Mouse (Mus musculus): ENCODE measurements around the gene Fam171a1. TPM values are rescaled to one million over a fixed set of nuclear protein-coding genes. Genes with fewer than 3 reads are reported as not detected.

Fam171a1 gene
- polyA plus RNA-seq, 1 experiment, result 29.1 TPM

GRCm38 (mm10) chr2:3176751-3177150 lies 62.7 kb downstream of the Fam171a1 start:
- no peak for DNase-seq
- H3K4me3 ChIP-seq (replicated peaks; ENCODE audit: insufficient read depth, low read depth, low read length), result no peak overlapping the region
- no peak overlapping the region for H3K27ac ChIP-seq (ENCODE audit: insufficient read depth, low read length)
- TF ChIP-seq POLR2A (IDR thresholded peaks at IDR 0.05; ENCODE audit: borderline replicate concordance, insufficient read depth, low read length) (no peak), CTCF (IDR thresholded peaks at IDR 0.05; ENCODE audit: borderline replicate concordance, insufficient read depth, low read depth, low read length) (no peak)
- H3K27me3 ChIP-seq (ENCODE audit: control insufficient read depth, insufficient read depth, low read length), result no peaks in the 10 kb centered on the region
- H3K4me1 ChIP-seq (ENCODE audit: control insufficient read depth, insufficient read depth, low read length), result peaks cover 13% of the 10 kb centered on the region
- 84% methylated on average over 3 of the region's 3 CpGs for WGBS

DNA sequence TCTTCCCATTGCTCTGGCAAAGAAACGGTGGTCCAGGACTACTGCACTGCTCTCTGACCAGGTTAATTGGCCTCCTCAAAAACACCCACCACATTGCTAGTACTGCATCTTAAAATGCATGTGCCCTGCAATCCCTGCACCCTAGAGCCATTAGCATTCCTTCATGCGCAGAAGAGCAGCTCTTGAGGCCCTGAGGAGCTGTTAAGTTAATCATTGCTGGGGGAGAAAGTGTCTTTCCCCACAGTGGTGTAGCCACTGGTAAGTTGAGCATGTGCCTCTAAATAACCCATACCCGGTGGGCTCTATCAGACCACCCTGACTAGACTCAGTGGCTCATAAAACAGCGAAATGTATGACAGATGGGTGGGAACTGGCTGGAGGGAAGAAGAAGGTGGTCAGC lies 66.5 kb downstream of the Fam171a1 start:
- TF ChIP-seq CTCF (IDR thresholded peaks at IDR 0.05; ENCODE audit: borderline replicate concordance, insufficient read depth, low read depth, low read length), result no peak
- TF ChIP-seq POLR2A (IDR thresholded peaks at IDR 0.05; ENCODE audit: borderline replicate concordance, insufficient read depth, low read length), result no peak
- Histone ChIP-seq H3K4me1 (ENCODE audit: control insufficient read depth, insufficient read depth, low read length) (peaks cover 5% of the 10 kb centered on the region; the same call in 1 of the 2 replicates), H3K4me3 (replicated peaks; ENCODE audit: insufficient read depth, low read depth, low read length) (no peak overlapping the region), H3K27me3 (ENCODE audit: control insufficient read depth, insufficient read depth, low read length) (no peaks in the 10 kb centered on the region), H3K27ac (ENCODE audit: insufficient read depth, low read length) (no peak overlapping the region)
- 95% methylated on average over 4 of the region's 4 CpGs for WGBS
- no peak for DNase-seq

- H3K27me3 ChIP-seq (ENCODE audit: control insufficient read depth, insufficient read depth, low read length), result no peaks in the 10 kb centered on the region
- no peaks in the 10 kb centered on the region for H3K4me1 ChIP-seq (ENCODE audit: control insufficient read depth, insufficient read depth, low read length)
- H3K27ac ChIP-seq (ENCODE audit: insufficient read depth, low read length), result no peak overlapping the region
- no peak for DNase-seq
- WGBS, result 27% methylated on average over 5 of the region's 5 CpGs
- no peak for TF ChIP-seq CTCF (IDR thresholded peaks at IDR 0.05; ENCODE audit: borderline replicate concordance, insufficient read depth, low read depth, low read length)
- no peak for TF ChIP-seq POLR2A (IDR thresholded peaks at IDR 0.05; ENCODE audit: borderline replicate concordance, insufficient read depth, low read length)
- no peak overlapping the region for H3K4me3 ChIP-seq (replicated peaks; ENCODE audit: insufficient read depth, low read depth, low read length)
Measured at GRCm38 (mm10) chr2:3183656-3184055, 69.6 kb downstream of the Fam171a1 start.

GRCm38 (mm10) chr2:3185335-3185734 lies 71.3 kb downstream of the Fam171a1 start:
- no peak overlapping the region for H3K4me3 ChIP-seq (replicated peaks; ENCODE audit: insufficient read depth, low read depth, low read length)
- no peak for DNase-seq
- no peak overlapping the region for H3K27ac ChIP-seq (ENCODE audit: insufficient read depth, low read length)
- TF ChIP-seq CTCF (IDR thresholded peaks at IDR 0.05; ENCODE audit: borderline replicate concordance, insufficient read depth, low read depth, low read length), result no peak
- no peak for TF ChIP-seq POLR2A (IDR thresholded peaks at IDR 0.05; ENCODE audit: borderline replicate concordance, insufficient read depth, low read length)
- no peaks in the 10 kb centered on the region for H3K27me3 ChIP-seq (ENCODE audit: control insufficient read depth, insufficient read depth, low read length)
- no peaks in the 10 kb centered on the region for H3K4me1 ChIP-seq (ENCODE audit: control insufficient read depth, insufficient read depth, low read length)
- WGBS, result 90% methylated on average over 5 of the region's 5 CpGs

DNA sequence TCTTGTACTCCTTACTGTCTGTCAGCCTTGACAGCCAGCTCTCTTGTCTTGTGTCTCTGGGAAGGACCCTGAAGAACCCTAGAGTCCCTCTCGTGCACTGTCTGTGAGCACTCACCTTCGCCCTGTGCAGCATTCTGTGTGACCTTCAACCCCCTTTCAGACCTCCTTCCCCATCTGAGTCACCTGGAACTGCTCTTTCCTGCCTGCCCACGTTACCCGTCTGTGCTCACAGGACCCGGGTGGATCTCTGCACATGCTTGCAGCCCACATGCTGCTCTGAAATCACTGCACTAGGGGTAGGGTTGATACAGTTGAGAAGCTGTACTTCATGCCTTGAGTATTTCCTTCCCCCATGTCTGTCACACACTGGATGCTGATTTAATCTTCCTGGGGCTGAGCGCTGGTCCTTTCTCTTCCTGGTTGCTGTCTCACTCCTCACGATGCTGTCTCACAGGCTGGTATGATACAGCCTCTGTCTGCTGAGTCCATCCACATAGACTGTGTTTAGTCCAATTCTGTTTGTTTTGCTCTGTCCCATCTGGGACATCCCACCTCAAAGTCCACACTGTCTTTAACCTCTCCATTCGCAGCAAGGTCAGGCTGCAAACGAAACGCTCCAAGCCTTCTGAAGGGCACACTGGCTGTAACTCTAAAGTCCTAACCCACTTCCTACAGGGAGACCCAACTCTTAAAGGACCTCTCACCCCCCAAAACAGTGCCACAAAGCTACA lies 74.9 kb downstream of the Fam171a1 start:
- Histone ChIP-seq H3K27me3 (ENCODE audit: control insufficient read depth, insufficient read depth, low read length) (no peaks in the 10 kb centered on the region), H3K27ac (ENCODE audit: insufficient read depth, low read length) (no peak overlapping the region), H3K4me1 (ENCODE audit: control insufficient read depth, insufficient read depth, low read length) (no peaks in the 10 kb centered on the region), H3K4me3 (replicated peaks; ENCODE audit: insufficient read depth, low read depth, low read length) (no peak overlapping the region)
- DNase-seq, result no peak
- WGBS, result 90% methylated on average over 10 of the region's 10 CpGs
- TF ChIP-seq POLR2A (IDR thresholded peaks at IDR 0.05; ENCODE audit: borderline replicate concordance, insufficient read depth, low read length), result no peak
- TF ChIP-seq CTCF (IDR thresholded peaks at IDR 0.05; ENCODE audit: borderline replicate concordance, insufficient read depth, low read depth, low read length), result no peak

- H3K4me1 ChIP-seq (ENCODE audit: control insufficient read depth, insufficient read depth, low read length), result no peaks in the 10 kb centered on the region
- no peak overlapping the region for H3K27ac ChIP-seq (ENCODE audit: insufficient read depth, low read length)
- no peaks in the 10 kb centered on the region for H3K27me3 ChIP-seq (ENCODE audit: control insufficient read depth, insufficient read depth, low read length)
- DNase-seq, result no peak
- TF ChIP-seq CTCF (IDR thresholded peaks at IDR 0.05; ENCODE audit: borderline replicate concordance, insufficient read depth, low read depth, low read length), result no peak
- H3K4me3 ChIP-seq (replicated peaks; ENCODE audit: insufficient read depth, low read depth, low read length), result no peak overlapping the region
- WGBS, result 80% methylated on average over 6 of the region's 6 CpGs
Measured at GRCm38 (mm10) chr2:3191149-3191548, 77.1 kb downstream of the Fam171a1 start.

DNA sequence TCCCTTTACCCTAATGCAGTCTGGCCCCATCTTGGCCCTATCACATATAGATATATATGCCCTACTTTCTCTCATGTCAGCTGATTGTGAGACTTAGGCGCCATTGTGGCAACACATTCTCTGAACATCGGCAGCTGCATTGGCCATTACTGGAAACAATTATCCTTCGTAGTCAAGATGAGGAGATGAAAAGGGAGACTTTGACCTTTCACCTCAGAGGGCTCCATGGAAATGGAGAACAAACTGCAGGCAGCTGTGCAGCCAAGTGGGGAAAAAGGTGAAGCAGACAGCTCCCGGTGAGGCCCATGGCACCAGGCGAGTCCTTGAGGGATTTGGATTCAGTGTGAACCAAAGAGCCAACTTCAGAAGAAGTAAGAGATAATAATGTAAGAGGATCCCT lies 81.5 kb downstream of the Fam171a1 start:
- Histone ChIP-seq H3K27me3 (ENCODE audit: control insufficient read depth, insufficient read depth, low read length) (no peaks in the 10 kb centered on the region), H3K4me1 (ENCODE audit: control insufficient read depth, insufficient read depth, low read length) (no peaks in the 10 kb centered on the region), H3K4me3 (replicated peaks; ENCODE audit: insufficient read depth, low read depth, low read length) (no peak overlapping the region), H3K27ac (ENCODE audit: insufficient read depth, low read length) (no peak overlapping the region)
- no peak for DNase-seq
- 65% methylated on average over 5 of the region's 5 CpGs for WGBS
- no peak for TF ChIP-seq POLR2A (IDR thresholded peaks at IDR 0.05; ENCODE audit: borderline replicate concordance, insufficient read depth, low read length)
- TF ChIP-seq CTCF (IDR thresholded peaks at IDR 0.05; ENCODE audit: borderline replicate concordance, insufficient read depth, low read depth, low read length), result no peak

GRCm38 (mm10) chr2:3200422-3200821 lies 86.4 kb downstream of the Fam171a1 start:
- no peak for TF ChIP-seq POLR2A (IDR thresholded peaks at IDR 0.05; ENCODE audit: borderline replicate concordance, insufficient read depth, low read length)
- no peak for TF ChIP-seq CTCF (IDR thresholded peaks at IDR 0.05; ENCODE audit: borderline replicate concordance, insufficient read depth, low read depth, low read length)
- no peaks in the 10 kb centered on the region for H3K4me1 ChIP-seq (ENCODE audit: control insufficient read depth, insufficient read depth, low read length)
- H3K4me3 ChIP-seq (replicated peaks; ENCODE audit: insufficient read depth, low read depth, low read length), result no peak overlapping the region
- DNase-seq, result peak; percentile 47 to 59
- WGBS, result 19% methylated on average over 4 of the region's 4 CpGs
- H3K27ac ChIP-seq (ENCODE audit: insufficient read depth, low read length), result no peak overlapping the region
- no peaks in the 10 kb centered on the region for H3K27me3 ChIP-seq (ENCODE audit: control insufficient read depth, insufficient read depth, low read length)

Measured in cerebellum, adult 2 months (tissue).